Mouse (Mus musculus): ENCODE results near the gene Prkag1.

Gene Prkag1

DNA sequence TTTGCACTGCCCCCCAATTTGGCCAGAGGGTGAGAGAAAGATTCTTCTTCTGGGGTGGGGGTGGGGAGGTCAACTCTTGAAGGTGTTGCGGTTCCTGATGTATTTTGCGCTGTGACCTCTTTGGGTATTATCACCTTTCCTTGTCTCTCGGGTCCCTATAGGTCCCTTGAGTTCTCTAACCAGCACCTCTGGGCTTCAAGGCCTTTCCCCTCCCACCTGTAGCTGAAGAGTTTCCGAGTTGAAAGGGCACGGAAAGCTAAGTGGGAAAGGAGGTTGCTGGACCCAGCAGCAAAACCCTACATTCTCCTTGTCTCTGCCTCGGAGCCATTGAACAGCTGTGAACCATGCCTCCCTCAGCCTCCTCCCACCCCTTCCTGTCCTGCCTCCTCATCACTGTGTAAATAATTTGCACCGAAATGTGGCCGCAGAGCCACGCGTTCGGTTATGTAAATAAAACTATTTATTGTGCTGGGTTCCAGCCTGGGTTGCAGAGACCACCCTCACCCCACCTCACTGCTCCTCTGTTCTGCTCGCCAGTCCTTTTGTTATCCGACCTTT is 38.1 kb downstream of the Prkag1 start:
- no peak for DNase-seq (ENCODE audit: low spot score in 2 of 2)

DNA sequence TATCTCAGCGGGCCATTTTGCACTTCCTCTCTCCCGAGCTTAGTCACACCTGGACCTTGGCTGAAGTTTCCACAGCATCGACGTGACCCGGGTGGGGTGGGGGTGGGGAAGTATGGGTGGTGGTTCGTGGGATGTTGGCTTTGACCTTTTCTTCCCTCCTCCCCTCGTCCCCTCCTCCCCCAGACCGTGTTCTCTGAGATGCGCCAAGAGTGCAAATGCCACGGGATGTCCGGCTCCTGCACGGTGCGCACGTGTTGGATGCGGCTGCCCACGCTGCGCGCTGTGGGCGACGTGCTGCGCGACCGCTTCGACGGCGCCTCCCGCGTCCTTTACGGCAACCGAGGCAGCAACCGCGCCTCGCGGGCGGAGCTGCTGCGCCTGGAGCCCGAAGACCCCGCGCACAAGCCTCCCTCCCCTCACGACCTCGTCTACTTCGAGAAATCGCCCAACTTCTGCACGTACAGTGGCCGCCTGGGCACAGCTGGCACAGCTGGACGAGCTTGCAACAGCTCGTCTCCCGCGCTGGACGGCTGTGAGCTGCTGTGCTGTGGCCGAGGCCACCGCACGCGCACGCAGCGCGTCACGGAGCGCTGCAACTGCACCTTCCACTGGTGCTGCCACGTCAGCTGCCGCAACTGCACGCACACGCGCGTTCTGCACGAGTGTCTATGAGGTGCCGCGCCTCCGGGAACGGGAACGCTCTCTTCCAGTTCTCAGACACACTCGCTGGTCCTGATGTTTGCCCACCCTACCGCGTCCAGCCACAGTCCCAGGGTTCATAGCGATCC is 38.9 kb downstream of the Prkag1 start:
- DNase-seq (ENCODE audit: low spot score in 2 of 2) = no peak

DNA sequence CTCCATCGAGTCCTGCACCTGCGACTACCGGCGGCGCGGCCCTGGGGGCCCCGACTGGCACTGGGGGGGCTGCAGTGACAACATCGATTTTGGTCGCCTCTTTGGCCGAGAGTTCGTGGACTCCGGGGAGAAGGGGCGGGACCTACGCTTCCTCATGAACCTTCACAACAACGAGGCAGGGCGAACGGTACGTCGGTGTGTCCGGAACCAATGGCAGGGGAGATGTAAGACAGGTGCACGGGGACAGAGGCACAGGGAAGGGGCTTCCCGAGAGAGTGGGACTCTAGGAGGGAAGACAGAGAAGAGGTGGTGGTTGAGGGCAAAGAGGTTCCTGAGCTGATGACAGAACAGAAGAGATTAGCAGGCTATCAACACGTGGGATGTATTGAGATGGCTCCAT is 39.5 kb downstream of the Prkag1 start:
- DNase-seq (ENCODE audit: low spot score in 2 of 2) = no peak

DNA sequence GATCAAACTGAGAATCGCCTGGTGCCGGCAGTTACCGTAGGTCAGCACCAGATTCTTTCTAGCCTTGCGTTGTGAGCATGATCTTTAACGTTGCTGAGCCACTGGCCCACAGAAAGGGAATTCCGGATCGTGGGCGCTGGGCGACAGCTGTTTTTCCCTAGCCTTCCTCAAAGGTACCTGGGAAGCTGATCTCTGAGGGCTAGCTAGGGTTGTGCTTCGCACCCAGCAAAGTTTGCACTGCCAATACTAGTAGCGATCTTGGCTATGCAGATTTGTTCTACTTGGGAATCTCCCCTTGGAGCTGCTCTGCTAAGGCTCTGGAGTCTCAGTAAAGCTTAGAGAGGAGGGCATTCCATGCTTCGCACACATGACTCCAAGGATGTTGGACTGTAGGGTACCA is 40.1 kb downstream of the Prkag1 start:
- DNase-seq (ENCODE audit: low spot score in 2 of 2) = no peak

DNA sequence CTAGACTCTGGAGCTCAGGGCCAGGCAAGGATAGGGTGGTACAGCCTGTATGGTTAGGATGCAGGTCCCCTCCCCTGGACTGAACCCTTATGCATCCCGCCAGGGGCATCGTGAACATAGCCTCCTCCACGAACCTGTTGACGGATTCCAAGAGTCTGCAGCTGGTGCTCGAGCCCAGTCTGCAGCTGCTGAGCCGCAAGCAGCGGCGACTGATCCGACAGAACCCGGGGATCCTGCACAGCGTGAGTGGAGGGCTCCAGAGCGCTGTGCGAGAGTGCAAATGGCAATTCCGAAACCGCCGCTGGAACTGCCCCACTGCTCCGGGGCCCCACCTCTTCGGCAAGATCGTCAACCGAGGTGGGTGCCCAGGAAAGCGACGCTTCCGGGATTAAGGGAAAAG is 40.6 kb downstream of the Prkag1 start:
- no peak for DNase-seq (ENCODE audit: low spot score in 2 of 2)

DNA sequence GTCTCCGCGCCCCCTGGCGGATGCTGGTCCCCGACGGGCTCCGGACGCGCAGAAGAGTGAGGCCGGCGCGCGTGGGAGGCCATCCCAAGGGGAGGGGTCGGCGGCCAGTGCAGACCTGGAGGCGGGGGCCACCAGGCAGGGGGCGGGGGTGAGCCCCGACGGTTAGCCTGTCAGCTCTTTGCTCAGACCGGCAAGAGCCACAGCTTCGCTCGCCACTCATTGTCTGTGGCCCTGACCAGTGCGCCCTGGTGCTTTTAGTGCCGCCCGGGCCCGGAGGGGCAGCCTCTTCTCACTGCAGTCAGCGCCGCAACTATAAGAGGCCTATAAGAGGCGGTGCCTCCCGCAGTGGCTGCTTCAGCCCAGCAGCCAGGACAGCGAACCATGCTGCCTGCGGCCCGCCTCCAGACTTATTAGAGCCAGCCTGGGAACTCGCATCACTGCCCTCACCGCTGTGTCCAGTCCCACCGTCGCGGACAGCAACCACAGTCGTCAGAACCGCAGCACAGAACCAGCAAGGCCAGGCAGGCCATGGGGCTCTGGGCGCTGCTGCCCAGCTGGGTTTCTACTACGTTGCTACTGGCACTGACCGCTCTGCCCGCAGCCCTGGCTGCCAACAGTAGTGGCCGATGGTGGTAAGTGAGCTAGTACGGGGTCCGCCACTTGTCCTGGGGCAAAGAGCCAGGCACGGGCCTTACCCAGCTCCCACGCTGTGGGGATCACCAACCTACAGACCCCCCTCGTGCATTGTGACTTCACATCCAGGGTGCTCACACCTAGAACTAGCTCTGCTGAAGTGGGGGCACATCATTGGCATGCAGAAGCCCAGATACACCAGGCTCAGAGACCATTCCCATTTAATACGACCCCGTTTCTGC is 41.4 kb downstream of the Prkag1 start, which contains the start of gene Wnt1:
Wnt1 (plus strand) TSS at position 197 of the 875 bp plus-strand sequence.
- peak in 1 of 2 experiments; percentile 37 for DNase-seq (ENCODE audit: low spot score in 2 of 2)

DNA sequence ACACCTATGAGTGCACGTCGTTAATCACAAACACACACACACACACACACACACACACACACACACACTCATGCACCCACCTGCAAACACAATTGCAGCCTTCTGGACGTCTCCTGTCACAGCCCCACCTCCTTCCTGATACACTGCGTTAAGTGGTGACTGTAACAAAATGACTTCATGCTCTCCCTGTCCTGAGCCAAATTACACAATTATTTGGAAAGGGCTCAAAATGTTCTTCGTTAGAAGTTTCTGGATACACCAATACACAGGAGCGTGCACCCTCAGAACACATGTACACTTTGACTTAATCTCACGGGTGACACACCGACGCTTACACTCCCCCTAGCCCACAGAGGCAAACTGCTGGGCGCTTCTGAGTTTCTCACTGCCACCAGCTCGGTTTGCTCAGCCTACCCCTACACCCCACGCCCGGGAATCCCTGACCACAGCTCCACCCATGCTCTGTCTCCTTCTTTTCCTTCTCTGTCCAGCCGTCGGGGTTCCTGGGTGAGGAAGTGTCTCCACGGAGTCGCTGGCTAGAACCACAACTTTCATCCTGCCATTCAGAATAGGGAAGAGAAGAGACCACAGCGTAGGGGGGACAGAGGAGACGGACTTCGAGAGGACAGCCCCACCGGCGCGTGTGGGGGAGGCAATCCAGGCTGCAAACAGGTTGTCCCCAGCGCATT is 42.2 kb downstream of the Prkag1 start:
- DNase-seq (ENCODE audit: low spot score in 2 of 2) = no peak

DNA sequence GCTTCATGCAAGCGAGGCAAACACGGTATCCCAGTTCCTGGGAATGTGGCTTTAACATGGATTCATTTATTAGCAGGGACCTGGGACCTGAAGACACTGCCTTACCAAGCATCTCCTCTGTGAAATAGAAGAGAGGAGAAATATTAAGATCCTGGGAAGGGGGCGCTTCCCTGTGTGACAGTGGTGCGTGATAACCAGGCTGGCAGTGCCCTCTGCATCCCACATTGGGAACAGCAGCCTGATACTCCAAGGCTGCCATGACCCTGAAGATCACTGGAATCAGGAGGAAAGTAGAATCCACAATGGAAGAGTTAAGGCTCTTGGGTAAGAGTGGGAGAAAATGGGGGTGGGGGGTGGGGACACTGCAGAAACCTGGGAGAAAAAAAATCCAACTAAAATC is 43.4 kb downstream of the Prkag1 start:
- no peak for DNase-seq (ENCODE audit: low spot score in 2 of 2)

DNA sequence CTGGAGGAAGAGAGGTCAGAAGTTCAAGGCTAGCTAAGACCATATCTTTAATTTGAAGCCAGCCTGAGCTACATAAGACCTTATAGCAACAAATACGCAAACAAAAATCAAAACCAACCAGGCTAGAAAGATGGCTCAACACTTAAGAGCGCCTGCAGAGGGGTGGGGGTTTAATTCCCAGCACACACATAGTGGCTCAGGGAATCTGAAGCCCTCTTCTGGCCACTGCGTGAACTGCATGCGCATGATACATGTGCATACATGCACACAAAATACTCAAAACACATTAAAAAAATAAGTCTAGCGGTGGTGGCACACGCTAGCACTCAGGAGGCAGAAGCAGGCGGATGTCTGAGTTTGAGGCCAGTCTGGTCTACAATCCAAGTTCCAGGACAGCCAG is 45.6 kb downstream of the Prkag1 start:
- DNase-seq (ENCODE audit: low spot score in 2 of 2) = no peak

DNA sequence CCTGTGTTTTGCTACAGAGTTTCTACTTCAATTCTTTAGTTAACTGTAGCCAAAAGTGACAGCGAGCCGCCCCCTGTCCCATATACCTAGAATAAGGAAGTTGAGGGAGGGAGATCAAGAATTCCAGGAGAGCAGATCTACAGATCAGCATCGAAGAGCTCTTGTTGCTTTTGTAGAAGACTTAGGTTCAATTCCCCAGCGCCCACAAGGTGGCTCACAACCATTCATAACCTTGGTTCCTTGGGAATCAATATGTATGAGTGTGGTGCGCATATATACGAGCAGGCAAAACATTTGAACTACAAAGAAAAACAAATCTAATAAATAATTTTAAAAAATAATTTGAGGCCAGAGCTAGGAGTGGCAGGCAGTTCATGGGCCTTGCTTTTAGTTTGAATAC is 50.2 kb downstream of the Prkag1 start:
- DNase-seq (ENCODE audit: low spot score in 2 of 2) = no peak

DNA sequence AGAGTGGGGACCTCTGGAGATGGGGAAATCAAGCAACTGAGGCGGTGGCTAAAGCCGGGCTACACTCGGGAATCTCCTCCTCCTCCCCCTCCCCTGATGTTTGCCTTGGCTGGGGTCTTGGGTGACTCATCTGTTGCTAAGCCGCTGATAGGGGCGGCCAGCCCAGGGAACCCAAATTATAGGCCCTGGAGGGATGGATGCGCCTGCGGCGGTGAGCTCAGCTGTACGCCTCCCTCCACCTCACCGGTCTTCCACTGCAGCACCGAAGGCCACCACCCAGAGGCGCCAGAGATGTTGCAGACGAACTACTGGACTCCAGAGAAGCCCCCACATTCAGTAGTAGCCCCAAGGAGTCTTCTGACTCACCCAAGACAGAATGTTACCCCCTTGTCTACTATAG is 50.7 kb downstream of the Prkag1 start:
- DNase-seq (ENCODE audit: low spot score in 2 of 2) = peak in 1 of 2 experiments; percentile 61

DNA sequence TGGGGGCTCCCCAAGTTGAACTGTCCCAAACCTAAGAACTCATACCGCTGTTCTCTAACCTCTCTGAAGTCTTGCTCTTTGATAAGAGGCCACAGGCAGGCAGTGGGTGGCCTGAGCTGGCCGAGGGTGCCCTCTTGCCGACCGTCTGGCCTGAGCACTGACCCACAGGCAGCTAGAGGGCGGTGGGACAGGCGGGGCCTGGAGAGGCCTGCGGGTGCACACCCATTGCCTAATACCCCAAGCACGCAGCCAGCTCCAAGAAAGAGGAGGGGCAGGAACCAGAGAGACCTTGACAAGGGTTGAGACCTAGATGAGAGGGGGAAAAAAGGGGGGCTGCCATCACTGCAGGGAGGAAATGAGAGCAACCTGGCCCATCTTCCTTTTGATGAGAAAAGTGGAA is 51.2 kb downstream of the Prkag1 start:
- no peak for DNase-seq (ENCODE audit: low spot score in 2 of 2)

DNA sequence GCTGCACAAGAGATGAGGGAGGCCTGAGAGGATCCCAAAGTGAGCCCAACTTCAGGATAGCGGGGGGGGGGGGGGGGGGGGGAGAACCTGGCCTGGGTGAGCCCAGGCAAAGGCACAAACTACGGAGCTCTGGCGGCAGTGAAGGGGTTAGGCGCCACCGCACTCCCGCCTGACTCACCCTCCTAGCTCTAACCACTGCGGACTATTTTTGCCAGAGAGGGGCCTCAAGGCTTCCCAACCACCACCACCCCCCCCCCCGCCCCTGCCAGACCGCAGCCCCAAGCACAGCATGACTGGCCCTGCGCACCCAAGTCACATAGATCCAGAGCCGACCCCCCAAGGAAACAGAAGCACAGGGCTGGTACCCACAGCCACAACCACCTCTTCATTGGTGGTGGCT is 52.5 kb downstream of the Prkag1 start:
- no peak for DNase-seq (ENCODE audit: low spot score in 2 of 2)

DNA sequence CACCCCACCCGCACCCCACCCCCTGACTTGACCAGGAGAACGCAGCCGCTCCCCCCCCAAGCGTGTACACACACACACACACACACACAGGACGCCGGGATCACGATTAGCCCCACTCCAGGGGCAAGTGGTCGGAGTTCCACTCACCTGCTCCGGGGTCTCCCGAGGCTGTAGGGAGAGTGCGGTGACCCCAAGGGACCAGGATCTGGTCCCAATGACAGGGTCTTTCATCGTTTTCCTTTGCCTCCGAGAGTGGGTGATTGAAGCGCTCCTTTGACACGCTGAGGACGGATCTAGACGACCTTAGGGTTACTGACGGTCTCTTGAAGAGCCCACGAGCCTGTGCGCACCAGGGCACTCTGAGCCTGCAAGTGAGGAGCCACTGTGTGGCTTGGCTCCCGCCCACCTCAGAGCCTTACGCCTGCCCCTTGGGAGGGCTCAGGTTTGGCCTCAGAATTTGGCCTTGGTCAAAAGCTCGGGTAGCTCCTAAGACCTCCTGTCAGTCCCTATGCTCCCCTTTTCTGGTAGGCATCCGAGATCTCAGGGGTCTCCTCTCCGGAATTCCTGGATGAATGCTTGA is 53.0 kb downstream of the Prkag1 start:
- DNase-seq (ENCODE audit: low spot score in 2 of 2) = no peak

DNA sequence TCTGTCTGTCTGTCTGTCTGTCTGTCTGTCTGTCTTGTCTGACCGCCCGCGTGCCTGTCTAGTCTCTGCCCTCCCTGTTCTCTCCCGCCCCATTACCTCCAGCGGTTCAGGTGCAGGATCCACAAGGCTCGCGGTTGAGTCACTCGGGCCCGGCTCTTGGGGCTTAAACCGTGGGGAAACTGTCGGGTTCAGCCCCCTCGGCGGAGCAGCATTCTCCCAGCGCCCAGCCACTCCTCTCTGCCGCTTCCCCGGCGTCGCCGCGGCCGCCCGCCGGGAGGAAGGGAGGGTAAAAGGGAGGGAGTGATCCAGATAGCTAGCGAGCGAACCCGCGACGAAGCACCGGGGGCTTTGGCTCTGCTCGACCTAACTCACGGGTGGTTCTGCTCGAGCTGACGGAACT is 53.6 kb downstream of the Prkag1 start, which contains the start of gene Wnt10b:
Wnt10b (minus strand) TSS at position 389 of the 400 bp plus-strand sequence.
- DNase-seq (ENCODE audit: low spot score in 2 of 2) = no peak

DNA sequence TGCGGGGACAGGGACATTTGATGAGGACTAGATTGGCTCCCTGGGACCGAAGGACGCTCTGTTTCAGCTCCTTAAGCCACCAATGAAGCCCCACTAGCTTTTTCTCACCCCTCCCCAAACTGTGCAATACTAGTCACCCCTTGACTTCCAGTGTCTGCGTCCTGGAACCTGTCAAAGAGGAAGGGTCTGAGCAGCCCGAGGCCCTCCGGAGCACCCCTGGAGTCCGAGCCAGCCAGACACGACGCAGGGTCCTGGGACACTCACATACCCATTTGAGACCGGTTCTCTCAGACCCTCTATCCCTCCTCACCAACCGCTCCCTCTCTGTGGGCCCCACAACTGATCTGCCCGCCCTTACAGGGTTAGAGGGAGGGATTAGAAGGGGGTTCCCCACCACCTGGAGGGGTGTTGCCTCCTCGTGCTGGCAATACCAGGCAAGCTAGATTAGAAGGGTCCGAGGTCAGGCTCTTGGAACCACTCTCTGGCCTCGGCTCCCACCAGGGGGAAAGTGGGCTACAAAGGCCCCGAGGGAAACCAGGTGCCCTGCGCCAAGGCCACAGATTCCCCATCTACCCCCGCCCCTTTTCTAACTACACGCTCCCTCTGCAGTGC is 54.2 kb downstream of the Prkag1 start:
- DNase-seq (ENCODE audit: low spot score in 2 of 2) = no peak

DNA sequence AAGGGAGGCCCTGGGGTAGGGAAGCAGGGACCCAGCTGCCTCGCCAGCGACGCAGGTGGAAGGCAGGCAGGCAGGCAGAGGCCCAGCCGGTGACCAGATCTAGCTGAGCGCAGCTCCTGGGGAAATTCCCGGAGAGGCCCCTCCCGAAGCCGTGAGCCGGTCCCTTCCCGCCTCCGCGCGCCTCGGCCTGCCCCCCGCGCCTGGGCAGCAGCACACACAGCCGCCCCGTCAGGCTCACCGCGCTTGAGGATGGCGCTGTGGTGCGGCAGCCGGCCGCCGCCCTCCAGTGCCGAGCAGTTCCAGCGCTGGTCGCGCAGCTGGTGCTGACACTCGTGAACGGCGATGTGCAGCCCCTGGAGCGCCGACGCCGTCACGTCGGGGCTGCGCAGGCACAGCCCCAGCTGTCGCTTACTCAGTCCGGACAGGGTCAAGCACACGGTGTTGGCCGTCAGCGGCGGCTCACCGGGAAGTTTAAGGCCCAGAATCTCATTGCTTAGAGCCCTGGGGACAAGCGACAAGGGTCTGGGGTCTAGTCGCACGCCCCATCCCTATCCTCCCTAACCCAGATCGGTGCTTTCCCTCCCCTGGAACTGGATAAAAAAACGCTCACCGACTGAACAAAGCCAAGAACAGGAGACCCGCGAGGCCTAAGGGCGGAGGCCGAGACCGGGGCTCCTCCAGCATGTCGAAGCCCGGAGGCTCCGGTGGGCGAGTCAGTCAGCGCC is 54.9 kb downstream of the Prkag1 start:
- no peak for DNase-seq (ENCODE audit: low spot score in 2 of 2)

DNA sequence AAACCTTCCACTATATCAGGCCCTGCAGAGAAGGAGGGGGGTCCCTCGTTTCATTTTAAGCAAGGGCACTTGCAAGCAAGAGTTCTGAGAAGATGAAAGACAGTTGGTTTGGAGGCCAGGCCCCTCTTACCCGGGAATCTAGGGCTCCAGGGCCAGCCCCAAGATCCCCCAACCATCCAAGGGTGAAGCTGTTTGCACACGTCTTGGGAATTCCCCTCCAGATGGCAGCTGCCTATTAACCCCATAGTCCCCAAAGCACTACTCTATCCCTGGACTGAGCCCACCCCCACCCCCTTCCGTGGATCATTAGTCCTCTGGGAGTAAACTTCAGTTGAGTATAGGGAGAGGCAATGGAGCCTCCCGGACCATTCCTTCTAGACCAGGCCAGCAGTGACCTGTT is 55.8 kb downstream of the Prkag1 start:
- DNase-seq (ENCODE audit: low spot score in 2 of 2) = no peak

DNA sequence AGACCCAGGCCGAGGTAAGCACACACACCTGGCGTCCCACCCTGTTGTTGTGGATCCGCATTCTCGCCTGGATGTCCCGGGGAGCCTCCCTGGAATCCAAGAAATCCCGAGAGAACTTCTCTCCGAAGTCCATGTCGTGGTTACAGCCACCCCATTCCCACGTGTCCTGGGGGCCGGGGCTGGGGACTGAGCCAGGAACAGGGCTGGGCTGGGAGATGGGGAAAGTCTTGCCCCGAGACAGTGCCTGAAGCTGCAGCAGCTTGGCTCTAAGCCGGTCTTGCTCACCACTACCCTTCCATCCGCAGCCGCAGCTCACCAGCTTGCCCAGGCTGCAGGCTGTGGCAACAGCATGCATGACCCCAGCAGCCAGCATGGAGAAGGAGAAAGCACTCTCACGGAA is 57.2 kb downstream of the Prkag1 start:
- DNase-seq (ENCODE audit: low spot score in 2 of 2) = no peak

DNA sequence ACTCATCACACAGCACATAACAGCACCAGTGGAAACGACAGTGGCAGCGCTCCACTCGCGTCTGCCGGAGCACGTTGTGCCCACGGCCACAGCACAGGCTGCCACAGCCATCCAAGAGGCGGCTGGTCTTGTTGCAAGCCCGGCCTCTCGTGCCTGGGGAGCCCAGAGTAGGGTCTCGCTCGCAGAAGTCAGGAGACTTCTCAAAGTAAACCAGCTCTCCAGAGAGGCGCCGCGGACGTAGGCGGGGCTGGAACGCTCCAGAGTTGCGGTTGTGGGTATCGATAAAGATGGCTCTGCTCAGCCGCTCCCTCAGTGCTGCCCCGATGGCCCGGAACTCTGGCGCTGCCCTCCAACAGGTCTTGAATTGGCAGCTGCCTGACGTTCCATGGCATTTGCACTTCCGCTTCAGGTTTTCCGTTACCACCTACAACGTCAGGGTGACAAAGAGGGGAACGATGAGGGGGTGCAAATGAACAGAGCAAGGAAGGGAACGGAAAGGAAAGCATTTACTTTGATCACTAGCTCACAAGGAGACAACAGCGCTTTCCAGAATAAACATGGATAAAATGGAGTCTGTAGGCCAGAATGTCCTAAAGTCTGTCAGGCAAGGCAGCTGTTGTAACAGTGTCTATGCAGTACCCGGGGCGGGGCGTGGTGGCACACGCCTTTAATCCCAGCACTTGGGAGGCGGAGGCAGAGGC is 58.7 kb downstream of the Prkag1 start:
- no peak for DNase-seq (ENCODE audit: low spot score in 2 of 2)
